Mouse (Mus musculus) hindlimb bud, embryonic 11.5 days (tissue): ENCODE results near the gene Rnf157.
"Not testable (repeated sequence)": the region's sequence is repeated elsewhere in the genome, so short reads cannot be mapped to it uniquely, and the experiment has no call there.

Source experiments
- DNase-seq: peaks from one replicate; pipeline ENCODE4 v3.0.0-alpha.2; 2012; ENCODE audit warnings: low read depth, low spot score; ENCODE audit errors: extremely low spot score

The Rnf157 gene

DNA sequence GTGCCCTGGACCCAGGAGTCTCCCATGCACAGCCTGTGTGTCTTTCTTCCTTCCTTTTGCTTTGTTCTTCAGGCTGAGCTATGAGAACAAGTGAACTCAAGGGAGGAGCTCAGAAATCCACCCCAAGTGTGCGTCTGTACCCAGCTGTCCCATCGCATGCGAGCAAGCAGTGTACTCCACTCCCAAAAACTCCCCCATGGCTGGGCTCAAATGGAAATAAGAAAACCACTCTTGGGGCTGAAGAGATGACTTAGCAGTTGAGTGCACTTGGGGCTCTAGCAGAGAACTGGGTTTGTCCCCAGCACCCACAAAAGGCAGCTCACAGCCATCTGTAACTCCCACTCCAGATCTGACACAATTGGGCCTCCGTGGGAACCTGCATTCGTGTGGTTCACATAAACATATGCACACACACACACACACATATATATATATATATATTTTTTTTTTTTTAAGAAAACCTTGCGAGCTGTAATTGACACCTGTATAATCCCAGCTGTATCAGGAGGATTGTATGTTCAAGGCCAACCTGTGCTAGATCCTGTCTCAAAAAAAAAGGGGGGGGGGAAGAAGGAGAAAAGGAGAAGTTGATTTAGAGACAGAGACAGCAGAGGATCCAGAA, 6.1 kb upstream of the Rnf157 start:
- no peak for DNase-seq

DNA sequence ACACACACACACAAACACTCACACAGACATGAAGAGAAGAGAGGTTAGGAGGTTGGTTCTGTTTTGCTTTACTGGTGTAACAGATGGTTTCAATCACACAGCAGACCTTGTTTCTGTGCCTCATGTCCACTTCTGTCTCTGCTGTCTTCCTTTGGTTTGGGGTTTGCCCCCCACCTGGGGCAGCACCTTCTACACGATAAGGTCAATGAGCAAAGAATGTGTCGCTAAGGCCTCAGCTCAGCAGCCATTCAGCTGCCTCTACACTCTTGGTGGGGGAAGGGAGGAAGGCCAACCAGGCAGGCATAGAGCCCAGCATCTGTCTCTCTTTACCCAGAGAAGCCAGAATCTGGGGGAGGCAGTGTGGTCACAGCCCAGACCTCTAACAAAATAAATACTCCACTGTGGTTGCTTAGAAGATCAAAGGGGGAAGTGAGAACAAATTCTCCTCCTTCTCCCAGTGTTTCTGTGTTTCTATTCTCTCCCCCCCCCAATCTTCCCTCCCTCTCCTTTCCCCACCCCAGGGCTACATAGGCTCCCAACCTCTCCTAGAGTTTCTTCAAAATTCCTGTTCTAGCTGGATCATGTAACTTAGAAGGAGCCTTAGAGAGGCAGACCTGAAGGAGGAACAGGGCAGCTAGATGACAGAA, 5.5 kb upstream of the Rnf157 start:
- DNase-seq, result peak; percentile 67

DNA sequence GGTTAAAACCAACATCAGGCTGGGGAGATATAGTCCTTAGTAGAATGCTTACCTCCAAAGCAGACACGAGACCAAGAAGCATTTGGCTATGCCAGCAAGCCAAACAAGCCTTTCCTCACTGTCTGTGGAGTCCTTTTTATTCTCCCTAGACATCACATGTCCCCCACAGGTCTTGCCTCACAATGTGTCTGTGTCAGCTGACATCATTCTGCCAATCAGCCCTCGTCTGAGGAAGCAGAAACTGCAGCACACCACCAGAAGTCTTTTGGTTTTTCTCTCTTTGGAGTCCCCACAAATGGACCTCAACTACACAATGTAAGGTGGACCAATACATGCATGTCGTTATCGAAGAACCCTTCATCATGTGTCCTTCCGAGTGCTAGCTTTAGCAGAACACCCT, 4.2 kb upstream of the Rnf157 start:
- DNase-seq, result no peak

DNA sequence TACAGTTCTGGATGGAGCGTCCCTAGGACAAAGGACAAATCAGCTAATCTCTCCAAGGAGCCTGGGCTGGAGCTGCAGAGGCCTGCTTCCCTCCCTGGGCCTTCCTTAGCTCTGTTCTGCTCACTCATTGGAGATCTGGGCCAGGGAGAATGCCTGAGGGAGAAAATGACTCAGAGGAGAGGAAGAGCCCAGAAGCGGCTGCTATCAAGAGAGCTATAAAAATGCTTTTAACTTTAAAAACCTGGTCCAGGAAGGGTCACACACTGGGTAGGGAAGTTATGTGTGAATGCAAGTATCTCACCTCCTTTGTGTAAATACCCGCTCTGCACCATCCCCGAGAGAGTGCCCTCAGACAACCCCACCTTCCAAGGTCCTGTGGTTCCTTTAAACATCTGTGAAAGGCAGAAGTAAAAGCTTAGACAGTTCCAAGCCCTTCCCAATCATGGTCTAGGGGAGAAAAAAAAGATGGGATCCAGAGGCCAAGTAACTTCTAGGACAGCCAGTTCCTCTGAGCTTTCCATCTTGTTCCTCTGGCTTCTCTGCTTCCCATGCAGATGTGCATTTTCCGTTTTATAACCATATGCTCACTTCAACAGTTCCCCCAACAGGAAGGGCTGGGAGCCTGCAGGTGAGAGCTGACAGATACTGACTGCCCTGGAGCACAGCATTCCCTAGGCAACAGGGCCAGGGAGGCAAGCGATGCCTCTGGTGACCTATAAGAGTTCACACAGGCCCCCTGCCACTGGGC, 3.5 kb upstream of the Rnf157 start:
- DNase-seq, result no peak

DNA sequence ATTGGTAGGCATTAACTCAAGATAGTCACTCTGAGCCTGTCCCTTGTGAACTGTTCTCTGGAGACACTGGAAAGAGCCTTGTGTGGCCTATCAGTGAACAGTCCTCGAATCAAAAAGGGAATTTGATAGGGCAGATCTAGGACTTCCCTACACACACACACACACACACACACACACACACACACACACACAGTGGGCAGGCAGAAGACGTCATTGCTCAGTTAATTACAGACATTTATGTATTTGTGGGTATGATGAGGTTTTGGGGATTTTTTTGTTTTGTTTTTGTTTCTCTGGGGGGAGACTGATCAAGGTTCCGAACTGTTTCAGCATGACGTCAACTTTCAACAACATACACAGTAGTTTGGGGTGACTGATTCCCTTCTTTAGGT, 795 bp upstream of the Rnf157 start:
- DNase-seq, result no peak

DNA sequence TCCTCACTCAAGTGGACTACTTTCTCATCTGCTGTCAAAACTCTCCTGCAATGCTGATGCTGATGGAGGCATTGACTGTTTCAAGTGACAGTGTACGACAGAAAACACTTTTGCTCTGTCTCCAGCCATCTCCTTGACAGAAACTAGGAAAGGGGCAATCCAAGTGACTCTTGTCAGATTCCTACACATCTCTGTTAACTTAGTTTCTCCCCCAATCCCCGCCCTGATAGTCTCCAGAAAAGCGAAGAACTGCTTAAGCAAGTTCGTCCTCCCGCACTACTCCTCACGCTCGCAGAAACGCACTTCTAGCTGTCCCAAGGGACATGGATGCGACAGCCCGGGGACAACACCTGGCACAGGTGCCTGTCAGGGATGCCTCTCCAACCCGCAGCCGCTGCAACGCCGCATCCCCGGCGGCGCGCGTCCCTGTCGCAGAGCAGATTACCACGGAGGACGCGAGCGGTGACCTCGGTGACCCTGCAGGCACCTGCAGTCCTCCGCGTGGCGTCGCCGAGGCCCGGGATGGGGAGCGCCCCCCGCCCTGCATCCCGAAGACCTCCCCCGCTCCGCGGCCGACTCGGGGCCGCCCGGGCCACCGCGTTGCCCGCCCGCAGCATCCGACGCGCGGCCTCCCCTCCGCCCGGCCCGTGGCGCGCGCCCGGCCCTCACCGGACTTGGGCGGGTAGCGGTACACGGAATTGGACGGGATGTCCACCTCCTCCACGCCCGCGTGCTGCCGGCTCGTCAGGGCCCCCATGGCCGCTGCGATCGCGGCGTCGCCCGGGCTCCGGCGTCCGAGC, 604 bp downstream of the Rnf157 start:
- DNase-seq, result no peak

DNA sequence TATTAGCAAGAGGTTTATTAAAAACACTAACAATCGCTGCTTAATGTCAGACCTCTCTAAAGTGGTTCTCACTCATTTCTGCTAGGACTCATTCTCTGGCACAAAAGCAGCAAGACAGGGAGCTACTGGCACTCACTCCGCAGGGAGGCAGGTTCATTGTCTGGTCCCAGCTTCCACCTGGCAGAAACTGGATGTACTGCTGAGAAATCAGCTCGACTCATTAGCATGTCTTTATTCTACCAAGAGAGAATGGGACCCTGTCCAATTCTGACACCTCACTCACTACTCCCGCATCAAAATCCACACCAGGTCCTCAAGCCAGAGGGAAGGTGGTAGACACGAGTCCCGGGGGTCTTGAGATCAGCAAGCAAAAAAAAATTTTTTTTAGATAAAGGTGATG, 1.2 kb downstream of the Rnf157 start:
- DNase-seq, result no peak

DNA sequence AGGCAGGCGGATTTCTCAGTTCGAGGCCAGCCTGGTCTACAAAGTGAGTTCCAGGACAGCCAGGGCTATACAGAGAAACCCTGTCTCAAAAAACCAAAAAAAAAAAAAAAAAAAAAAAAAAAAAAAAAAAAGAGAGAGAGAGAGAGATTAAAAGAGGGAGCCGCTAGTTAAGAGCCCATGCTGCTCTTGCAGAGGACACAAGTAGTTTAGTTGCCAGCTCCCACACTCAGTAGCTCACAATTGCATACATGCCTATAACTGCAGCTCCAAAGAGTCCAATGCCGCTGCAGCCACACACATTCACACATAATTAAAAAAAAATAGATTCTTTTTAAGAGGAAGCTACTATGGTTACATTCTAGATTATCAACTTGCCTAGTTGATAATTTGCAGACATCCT, 2.4 kb downstream of the Rnf157 start:
- DNase-seq, result not testable (repeated sequence)

DNA sequence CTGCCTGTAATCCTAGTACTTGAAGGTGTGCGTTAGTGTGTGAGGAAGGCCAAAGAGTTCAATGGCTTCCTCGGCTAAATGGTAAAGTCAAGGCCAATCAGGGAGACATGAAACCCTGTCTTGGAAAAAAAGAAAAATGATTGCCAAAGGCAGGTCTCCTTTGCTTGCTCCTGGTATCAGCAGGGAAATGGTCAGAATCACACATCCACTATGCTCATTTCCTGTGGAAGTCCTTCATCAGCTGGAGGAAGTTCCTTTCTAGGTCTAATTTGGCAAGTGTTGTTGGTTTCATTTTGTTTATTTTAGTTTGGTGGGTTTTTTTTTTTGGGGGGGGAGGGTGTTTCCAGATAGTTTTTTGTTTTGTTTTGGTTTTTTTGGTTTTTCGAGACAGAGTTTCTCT, 3.8 kb downstream of the Rnf157 start:
- no peak for DNase-seq

DNA sequence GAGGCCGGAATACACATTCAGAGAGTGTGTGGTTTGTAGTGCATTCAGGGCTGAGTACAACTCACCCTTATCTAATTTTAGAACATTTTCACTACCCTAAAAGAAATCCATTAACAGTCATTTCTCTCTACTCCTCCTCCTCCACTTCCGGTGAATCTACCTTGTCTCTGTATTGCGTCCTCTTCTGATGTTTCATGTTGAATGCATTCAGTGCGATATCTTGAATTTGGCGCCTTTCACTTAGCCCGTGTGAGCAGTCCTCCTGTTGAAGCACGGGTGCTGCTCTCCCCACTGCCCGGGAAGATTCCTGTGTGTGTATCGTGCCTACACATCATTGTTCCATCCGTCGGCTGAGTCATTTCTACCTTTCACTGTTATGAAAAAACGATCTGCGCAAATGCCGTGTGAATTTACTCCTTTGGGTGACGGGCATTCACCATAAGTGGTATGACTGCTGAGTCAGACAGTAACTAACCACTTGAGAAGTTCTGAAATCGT, 6.6 kb downstream of the Rnf157 start:
- no peak for DNase-seq

DNA sequence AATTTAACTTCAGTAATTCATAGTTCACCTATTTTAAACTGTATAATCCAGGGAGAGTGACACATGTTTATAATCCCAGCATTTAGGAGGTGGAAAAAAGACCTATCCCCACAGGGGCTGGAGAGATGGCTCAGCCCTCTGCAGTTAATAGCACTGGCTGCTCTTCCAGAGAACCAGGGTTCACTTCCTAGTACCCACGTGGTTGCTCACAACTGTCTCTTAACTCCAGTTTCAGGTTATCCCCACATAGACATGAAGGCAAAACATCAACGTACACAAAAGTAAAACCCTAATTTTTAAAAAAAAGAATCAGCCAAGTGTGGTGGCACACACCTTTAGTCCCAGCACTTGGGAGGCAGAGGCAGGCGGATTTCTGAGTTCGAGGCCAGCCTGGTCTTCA, 7.2 kb downstream of the Rnf157 start:
- DNase-seq, result no peak

DNA sequence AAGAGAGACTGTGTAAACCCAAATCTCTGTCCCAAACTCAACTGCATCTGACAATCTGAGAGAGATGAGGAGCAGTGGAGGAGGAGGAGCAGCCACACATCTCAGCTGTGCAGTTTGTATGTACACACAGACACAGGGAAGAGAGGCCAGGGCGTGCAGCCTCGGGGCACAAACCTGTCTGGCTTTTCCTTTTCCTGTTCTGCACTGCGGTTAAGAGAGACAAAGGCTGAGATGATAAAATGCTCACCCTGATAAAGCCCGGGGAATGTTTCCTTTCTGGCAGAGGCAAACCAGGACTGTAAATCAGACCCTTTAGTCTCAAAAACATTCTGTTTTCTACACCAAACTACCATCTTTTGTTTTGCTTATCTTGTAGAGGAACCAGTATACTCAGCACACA, 12.3 kb downstream of the Rnf157 start:
- no peak for DNase-seq

DNA sequence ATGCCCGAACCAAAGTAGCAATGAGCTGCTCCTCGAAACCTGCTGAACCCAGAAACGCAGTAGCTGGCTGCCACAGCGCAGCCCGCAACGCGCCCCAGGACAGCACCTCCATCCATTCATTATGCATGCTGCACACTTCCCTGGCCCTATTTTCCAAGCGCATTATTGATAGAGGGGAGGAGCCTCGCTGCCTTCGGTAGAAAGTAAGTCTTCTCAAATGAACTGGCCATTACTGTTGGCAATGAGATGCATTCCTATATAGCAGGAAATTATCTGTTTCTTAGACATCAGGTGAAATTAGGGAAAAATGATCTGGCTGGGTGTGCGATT, 14.5 kb downstream of the Rnf157 start:
- DNase-seq, result no peak

DNA sequence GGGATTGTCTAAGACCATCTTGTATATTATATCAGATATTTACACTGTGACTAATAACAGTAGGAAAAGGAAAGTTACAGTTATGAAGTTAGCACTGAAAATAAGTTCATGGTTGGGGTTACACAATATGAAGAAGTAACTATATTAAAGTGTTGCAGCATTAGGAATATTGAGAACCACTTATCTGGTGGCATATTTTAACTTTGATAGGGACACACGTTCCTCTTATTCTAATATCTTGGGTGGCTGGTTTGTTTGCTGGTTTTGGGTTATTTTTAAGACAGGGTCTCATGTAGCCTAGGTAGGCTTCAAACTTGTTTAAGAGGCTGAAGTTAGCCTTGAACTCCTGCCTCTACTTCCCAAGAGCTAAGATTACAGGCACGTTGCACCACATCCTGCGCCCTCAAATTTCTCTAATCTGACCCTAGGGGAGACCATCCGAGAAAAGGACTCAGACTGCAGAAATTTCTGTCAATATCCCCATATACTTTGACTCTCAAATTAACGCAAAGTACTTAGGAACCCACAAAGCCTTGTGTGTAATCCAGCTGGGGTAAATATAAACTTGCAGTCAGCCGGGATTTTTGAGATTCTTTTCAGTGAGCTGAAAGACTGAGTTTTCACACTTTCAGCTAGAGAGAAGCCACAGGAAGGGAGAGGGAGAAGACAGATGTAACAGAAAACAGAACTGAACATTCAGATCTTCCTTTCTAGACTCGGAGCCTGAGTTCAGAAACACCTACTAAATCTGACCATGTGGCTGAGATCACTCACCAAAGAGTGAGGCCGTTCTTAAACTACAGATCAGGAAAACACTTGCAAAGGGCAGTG, 15.1 kb downstream of the Rnf157 start:
- no peak for DNase-seq

DNA sequence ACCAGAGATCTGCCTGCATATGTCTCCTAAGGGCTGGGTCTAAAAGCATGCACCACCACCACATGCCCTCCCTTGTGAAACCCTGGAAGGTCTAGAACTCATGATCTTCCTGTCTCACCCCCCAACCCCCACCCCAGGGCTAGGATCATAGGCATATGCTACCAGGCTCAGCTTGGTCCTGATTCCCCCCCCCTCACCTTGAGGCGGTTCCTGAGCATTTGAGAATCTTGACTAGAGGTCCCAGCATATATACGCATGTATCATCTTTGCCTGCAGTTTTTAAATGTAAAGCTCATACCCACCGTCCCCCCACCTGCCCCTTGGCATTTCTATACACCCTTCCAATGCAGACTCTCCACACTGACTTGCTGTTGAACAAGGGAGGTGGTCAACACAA, 15.9 kb downstream of the Rnf157 start:
- no peak for DNase-seq

DNA sequence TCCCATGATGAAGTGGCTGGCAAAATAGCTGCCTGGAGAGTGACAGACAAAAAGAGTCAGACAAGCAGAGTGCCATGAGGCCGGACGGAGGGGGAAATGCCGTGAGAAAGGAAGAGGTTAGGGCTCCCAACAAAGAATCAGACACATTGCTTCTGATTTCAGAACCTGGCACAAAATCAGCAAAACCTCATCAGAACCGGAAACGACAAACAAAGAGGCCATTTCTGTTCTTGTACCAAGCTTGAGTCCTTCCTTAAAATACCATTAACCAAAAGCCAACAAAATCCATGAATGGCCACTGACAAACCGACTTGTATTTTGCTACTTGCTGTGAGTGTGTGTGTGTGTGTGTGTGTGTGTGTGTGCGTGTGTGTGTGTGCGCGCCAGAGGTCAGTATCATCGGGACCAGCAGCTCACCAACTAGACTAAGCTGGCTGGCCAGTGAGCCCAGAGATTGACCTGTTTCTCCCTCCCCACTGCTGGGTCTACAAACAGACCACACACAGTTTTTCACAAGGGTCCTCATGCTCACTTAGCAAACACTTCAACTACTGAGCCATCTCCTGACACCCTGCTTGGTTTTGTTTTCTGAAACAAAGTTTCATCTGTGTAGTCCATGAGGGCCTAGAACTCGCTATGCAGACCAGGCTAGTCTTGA, 16.4 kb downstream of the Rnf157 start:
- DNase-seq, result no peak

DNA sequence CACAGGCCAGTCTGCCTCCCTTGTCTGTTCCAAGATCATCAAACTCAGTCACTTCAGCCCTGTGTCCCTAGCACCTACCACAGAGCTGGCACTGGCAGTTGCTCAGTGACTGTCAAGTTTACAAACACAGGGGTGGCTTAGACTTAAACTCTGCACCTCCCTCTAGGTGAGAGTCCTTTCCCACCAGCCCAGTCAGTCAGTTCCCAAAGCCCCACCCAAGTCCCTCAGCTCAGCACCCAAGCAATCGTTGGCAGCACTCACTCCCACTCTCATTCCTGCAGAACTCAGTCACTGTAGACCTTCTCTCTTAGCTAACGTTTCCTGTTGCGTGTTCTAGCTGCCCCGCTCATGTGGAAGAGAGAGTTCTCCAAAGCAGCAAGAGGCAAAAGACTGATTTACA, 18.1 kb downstream of the Rnf157 start:
- no peak for DNase-seq

DNA sequence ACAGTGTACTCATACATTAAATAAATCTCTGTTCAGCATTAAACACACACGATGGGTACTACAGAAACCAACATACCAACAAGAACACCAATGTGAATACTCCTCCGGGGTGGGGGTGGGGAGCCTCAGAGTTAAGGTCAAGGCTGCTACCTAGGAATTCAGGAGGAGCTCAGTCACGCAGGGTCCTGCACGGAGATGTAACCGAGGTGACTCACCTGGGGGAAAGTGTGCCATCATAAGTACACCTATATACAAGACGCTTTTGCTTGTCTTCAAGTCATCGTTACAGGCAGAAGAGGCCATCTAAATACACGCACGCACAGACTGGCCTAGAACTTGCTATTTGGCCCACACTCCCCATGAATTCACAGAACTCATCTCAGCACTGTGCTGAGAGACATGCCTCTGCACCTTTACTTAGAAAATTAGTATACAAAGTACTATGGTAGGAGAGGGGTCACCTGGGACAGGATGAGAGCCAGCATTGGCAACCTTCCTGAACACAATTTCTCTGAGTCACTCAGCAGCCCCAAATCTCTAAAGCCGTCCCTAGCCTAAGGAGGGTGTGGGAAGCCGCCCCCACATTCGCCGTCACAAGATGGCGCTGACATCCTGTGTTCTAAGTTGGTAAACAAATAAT, 23.9 kb downstream of the Rnf157 start:
- no peak for DNase-seq
